Mouse (Mus musculus): ENCODE data around the gene Glra1. TPM values are rescaled to one million over a fixed set of nuclear protein-coding genes. Genes with fewer than 3 reads are reported as not detected.
A peak's percentile ranks its signal among the peaks of the same experiment; 100 is the strongest.

The Glra1 gene
- polyA plus RNA-seq, 1 experiment = not detected

DNA sequence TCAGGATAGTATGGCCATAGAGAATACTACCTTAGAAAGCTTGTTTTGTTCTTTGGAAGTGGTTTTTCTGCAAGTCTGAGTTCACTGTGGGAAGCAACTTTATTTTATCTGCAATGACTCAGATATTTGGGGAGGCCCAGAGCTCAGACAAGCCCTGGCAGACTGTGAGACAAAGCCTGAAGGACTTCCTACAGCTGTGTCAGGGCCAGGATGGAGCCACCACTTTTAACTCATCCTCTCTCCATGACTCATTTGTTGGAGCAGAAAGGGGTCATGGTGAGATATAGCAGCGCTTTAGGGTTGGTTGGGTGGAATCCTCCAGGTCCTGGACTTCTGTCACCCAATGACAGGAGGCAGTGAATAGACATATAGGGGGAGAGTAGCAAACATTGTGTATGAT lies 12.3 kb downstream of the Glra1 start:
- no peaks in the 10 kb centered on the region for H3K4me1 ChIP-seq (ENCODE audit: control insufficient read depth, insufficient read depth, insufficient read length, low read length)
- no peak overlapping the region for H3K27ac ChIP-seq (ENCODE audit: insufficient read depth, low read depth, low read length)
- no peaks in the 10 kb centered on the region for H3K27me3 ChIP-seq (ENCODE audit: control insufficient read depth, insufficient read depth, low read length)
- no peaks in the 10 kb centered on the region for H3K36me3 ChIP-seq (ENCODE audit: control insufficient read depth, insufficient read depth, low read length)
- no peak overlapping the region for H3K4me3 ChIP-seq (ENCODE audit: low read depth, low read length)
- TF ChIP-seq CTCF (IDR thresholded peaks at IDR 0.05; ENCODE audit: extremely low read depth, insufficient read length, insufficient replicate concordance, low read depth, low read length) (no peak), POLR2A (IDR thresholded peaks at IDR 0.05; ENCODE audit: low read depth, low read length) (no peak)
- 63% methylated on average over 1 of the region's 1 CpGs for whole genome bisulfite sequencing

DNA sequence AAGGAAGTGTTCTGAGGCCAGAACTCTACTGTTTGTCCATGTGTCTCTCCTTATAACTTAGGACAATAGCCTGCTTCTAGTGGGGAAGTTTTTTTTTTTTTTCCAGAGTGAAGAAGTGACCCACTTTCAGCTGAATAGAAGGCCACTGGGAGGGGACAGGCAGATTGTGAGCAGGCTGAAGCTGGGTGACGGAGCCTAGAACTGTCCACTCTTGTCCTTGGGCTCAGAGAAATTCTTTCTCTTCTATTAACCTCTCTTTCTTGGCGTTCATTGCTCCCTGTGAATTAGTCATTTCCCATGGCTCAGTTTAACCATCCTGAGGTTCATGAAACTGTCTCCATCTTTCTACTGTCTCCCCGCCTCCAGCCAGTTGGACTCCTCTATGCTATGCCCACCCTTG lies 13.6 kb downstream of the Glra1 start:
- H3K27ac ChIP-seq (ENCODE audit: insufficient read depth, low read depth, low read length) = no peak overlapping the region
- 80% methylated on average over 3 of the region's 3 CpGs for WGBS

DNA sequence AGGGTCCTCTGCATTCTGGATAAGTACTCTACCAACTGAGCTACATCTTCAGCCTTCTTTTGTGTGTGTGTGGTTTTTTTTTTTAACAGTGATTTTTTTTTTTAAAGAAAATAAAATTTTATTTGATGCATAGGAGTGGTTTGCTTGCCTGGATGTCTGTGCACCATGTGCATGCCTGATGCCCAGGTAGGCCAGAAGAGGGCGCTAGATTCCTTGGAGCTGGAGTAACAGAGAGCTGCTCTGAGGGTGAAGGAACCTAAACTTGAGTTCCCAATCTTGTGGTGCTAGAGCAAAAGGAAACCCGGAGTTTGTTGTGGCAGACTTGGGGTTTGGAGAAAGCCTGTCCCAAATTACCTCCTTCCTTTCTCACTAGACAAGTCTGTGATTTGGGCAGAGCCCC lies 16.8 kb downstream of the Glra1 start:
- no peak overlapping the region for H3K27ac ChIP-seq (ENCODE audit: insufficient read depth, low read depth, low read length)
- WGBS = 54% methylated on average over 2 of the region's 2 CpGs
- no peaks in the 10 kb centered on the region for H3K4me1 ChIP-seq (ENCODE audit: control insufficient read depth, insufficient read depth, insufficient read length, low read length)
- H3K36me3 ChIP-seq (ENCODE audit: control insufficient read depth, insufficient read depth, low read length) = no peaks in the 10 kb centered on the region
- no peak overlapping the region for H3K4me3 ChIP-seq (ENCODE audit: low read depth, low read length)
- no peak for TF ChIP-seq POLR2A (IDR thresholded peaks at IDR 0.05; ENCODE audit: low read depth, low read length)
- no peak for TF ChIP-seq CTCF (IDR thresholded peaks at IDR 0.05; ENCODE audit: extremely low read depth, insufficient read length, insufficient replicate concordance, low read depth, low read length)
- H3K27me3 ChIP-seq (ENCODE audit: control insufficient read depth, insufficient read depth, low read length) = no peaks in the 10 kb centered on the region

More for the DNA sequence above, 13.6 kb downstream of the Glra1 start:
- Histone ChIP-seq H3K4me3 (ENCODE audit: low read depth, low read length) (no peak overlapping the region), H3K4me1 (ENCODE audit: control insufficient read depth, insufficient read depth, insufficient read length, low read length) (no peaks in the 10 kb centered on the region), H3K27me3 (ENCODE audit: control insufficient read depth, insufficient read depth, low read length) (no peaks in the 10 kb centered on the region), H3K36me3 (ENCODE audit: control insufficient read depth, insufficient read depth, low read length) (no peaks in the 10 kb centered on the region)
- TF ChIP-seq CTCF (IDR thresholded peaks at IDR 0.05; ENCODE audit: extremely low read depth, insufficient read length, insufficient replicate concordance, low read depth, low read length) (no peak), POLR2A (IDR thresholded peaks at IDR 0.05; ENCODE audit: low read depth, low read length) (no peak)

DNA sequence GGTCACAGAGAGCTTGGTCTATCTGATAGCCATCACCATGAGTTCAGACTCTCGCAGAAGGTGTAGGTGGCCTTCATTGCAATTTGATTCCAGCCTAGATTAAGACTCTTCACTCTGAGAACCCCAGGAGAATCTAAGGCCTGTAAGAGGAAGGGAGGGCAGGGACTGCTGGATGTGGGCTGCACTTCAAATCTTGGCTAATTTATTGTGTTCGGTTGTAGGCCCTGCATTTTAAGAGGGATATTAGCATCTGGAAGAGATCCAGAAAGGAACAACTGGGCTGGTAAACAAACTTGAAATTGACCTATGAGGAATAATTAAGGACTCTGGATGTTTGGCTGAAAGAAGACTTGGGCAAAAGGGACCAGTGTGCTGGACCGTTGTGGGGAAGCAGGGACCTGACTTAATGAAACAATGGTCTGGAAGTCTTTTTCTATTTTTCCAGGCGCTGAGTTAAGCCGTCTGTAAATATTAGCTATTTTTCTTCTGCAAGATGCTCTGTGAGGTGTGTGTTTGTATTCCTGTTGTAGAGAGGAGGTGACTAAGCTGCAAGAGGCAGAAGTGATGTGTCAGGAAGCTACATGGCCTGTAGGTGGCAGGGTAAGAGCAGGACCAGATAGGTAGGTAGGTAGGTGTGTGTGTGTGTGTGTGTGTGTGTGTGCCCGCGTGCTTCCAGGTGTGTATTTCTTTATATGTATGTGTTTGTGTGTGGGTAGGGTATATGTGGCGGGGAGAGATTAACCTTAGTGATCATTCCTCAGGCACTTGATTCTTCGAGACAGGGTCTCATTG lies 18.4 kb downstream of the Glra1 start:
- H3K27ac ChIP-seq (ENCODE audit: insufficient read depth, low read depth, low read length) = no peak overlapping the region

DNA sequence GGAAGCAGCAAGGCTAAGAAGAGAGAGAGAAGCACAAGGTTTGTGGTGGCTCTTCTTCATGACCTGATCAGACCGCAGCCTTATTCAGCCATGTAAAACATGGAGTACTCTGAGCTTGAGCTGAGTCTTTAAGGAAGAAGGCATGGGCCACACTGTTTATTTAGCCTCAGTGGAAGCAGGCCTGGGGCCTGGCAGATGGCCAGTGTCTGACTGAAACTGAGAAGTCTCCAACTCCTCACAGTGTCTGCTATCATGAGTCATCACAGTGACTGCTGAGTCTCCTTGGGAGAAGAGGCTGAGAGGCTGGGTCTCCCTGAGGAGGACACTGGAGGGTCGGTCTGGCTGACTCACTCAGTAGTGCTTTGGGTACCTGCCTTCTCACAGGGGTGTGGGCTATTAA lies 33.6 kb downstream of the Glra1 start:
- Histone ChIP-seq H3K4me1 (ENCODE audit: control insufficient read depth, insufficient read depth, insufficient read length, low read length) (no peaks in the 10 kb centered on the region), H3K27me3 (ENCODE audit: control insufficient read depth, insufficient read depth, low read length) (no peaks in the 10 kb centered on the region), H3K36me3 (ENCODE audit: control insufficient read depth, insufficient read depth, low read length) (no peaks in the 10 kb centered on the region), H3K4me3 (ENCODE audit: low read depth, low read length) (no peak overlapping the region), H3K27ac (ENCODE audit: insufficient read depth, low read depth, low read length) (no peak overlapping the region)
- WGBS = 58% methylated on average over 2 of the region's 2 CpGs
- TF ChIP-seq CTCF (IDR thresholded peaks at IDR 0.05; ENCODE audit: extremely low read depth, insufficient read length, insufficient replicate concordance, low read depth, low read length) = no peak
- no peak for TF ChIP-seq POLR2A (IDR thresholded peaks at IDR 0.05; ENCODE audit: low read depth, low read length)

More for the DNA sequence above, 18.4 kb downstream of the Glra1 start:
- Histone ChIP-seq H3K4me3 (ENCODE audit: low read depth, low read length) (no peak overlapping the region), H3K36me3 (ENCODE audit: control insufficient read depth, insufficient read depth, low read length) (no peaks in the 10 kb centered on the region), H3K4me1 (ENCODE audit: control insufficient read depth, insufficient read depth, insufficient read length, low read length) (no peaks in the 10 kb centered on the region), H3K27me3 (ENCODE audit: control insufficient read depth, insufficient read depth, low read length) (no peaks in the 10 kb centered on the region)
- WGBS = 67% methylated on average over 9 of the region's 9 CpGs
- no peak for TF ChIP-seq CTCF (IDR thresholded peaks at IDR 0.05; ENCODE audit: extremely low read depth, insufficient read length, insufficient replicate concordance, low read depth, low read length)

DNA sequence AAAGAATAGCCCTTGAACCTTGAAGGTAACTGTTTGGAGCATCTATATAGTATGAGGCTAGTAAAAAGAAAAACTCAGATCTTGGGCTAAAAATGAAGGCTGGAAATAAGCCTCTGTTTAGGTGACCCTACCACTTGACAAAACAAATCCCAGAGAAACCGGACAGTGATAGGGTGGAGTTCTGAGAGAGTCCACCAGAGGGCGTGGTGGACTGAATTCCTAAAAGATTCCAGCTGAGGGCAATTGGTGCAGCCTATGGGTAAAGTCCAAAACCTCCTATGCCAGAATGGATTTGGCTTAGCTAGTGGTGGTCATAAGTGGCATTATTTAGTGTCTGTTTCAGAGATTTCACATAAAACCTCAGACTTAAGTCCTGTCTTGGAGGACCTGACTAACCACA lies 36.9 kb downstream of the Glra1 start:
- Histone ChIP-seq H3K36me3 (ENCODE audit: control insufficient read depth, insufficient read depth, low read length) (no peaks in the 10 kb centered on the region), H3K27me3 (ENCODE audit: control insufficient read depth, insufficient read depth, low read length) (no peaks in the 10 kb centered on the region), H3K4me1 (ENCODE audit: control insufficient read depth, insufficient read depth, insufficient read length, low read length) (no peaks in the 10 kb centered on the region), H3K27ac (ENCODE audit: insufficient read depth, low read depth, low read length) (no peak overlapping the region), H3K4me3 (ENCODE audit: low read depth, low read length) (no peak overlapping the region)
- TF ChIP-seq CTCF (IDR thresholded peaks at IDR 0.05; ENCODE audit: extremely low read depth, insufficient read length, insufficient replicate concordance, low read depth, low read length) (peak; percentile 16; the same call in 1 of the 2 replicates), POLR2A (IDR thresholded peaks at IDR 0.05; ENCODE audit: low read depth, low read length) (no peak)
- WGBS = 16% methylated on average over 2 of the region's 2 CpGs

DNA sequence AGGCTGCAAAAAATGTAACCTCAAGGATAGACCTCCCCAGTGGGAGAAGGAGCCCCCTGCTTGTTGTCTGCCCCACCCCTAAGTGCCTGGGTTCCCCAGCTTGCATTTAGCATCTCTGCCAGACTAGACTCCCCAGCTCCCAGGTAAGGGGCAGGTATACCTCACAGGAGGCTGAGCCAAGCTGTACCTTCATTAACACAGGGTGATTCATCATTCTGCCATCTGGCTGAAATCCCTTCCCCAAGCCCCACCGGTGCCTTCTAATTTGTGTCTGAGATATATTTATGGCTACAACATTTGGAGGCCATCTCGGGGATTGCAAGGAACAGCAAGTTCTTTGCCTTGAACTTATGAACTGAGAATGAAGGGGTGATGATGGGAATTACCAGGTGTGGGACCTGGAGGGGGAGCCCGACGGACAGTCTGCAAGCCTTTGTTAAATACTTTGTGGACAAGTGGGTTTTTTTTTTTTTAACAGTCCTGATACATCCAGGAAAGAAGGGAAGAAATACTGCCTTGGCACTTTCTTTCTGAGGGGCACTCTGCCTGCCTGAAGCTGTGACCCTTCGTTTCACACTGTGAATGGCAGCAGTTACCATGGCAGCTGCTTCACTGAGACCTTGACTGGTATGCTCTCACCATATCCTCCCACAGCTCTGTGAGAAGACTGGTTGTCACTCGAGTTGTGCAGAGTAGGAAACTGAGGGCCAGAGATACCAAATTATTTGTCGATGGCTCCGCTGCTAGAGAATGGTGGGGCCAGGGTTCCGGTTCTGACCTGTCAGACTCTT lies 41.5 kb downstream of the Glra1 start:
- H3K27me3 ChIP-seq (ENCODE audit: control insufficient read depth, insufficient read depth, low read length) = no peaks in the 10 kb centered on the region
- H3K4me3 ChIP-seq (ENCODE audit: low read depth, low read length) = no peak overlapping the region
- 55% methylated on average over 9 of the region's 9 CpGs for WGBS
- no peaks in the 10 kb centered on the region for H3K4me1 ChIP-seq (ENCODE audit: control insufficient read depth, insufficient read depth, insufficient read length, low read length)
- H3K36me3 ChIP-seq (ENCODE audit: control insufficient read depth, insufficient read depth, low read length) = no peaks in the 10 kb centered on the region
- TF ChIP-seq POLR2A (IDR thresholded peaks at IDR 0.05; ENCODE audit: low read depth, low read length) (no peak), CTCF (IDR thresholded peaks at IDR 0.05; ENCODE audit: extremely low read depth, insufficient read length, insufficient replicate concordance, low read depth, low read length) (no peak)
- no peak overlapping the region for H3K27ac ChIP-seq (ENCODE audit: insufficient read depth, low read depth, low read length)
